Comparison of ENCODE assay signal across 21 mouse cellular contexts in genomic region chr8:113957821-113958220, GRCm38 (mm10).
"Had no signal": no experiment of that assay in that cellular context is flagged by ENCODE, and none has a peak within 500 bp of the region (broad histone marks: within the 10 kb centered on the region; RNA-seq: fewer than 3 reads in every experiment).

No protein-coding gene starts in this region.

- H3K4me3 ChIP-seq: layer of hippocampus, adult 2 months; limb, embryonic 10.5 days; limb, embryonic 13.5 days; liver, embryonic 12.5 days; liver, embryonic 15.5 days; midbrain, embryonic 13.5 days; myocyte; neural tube, embryonic 13.5 days; stomach, embryonic 15.5 days had no signal

- H3K27ac ChIP-seq: layer of hippocampus, adult 2 months; limb, embryonic 10.5 days; limb, embryonic 13.5 days; liver, embryonic 12.5 days; liver, embryonic 15.5 days; midbrain, embryonic 13.5 days; neural tube, embryonic 13.5 days; stomach, embryonic 15.5 days had no signal

- DNase-seq: layer of hippocampus, adult 9-11 months; liver; lung, adult 2 months; lung, postnatal 14 days; lung, postnatal 4 days; retina, postnatal 1 day; right cerebral cortex, postnatal 25 days; spleen, adult 18-20 months; thymus, postnatal 25 days had no signal

- H3K4me2 ChIP-seq: limb, embryonic 13.5 days; liver, embryonic 12.5 days; liver, embryonic 15.5 days; midbrain, embryonic 13.5 days; neural tube, embryonic 13.5 days; stomach, embryonic 15.5 days had no signal

- H3K9me3 ChIP-seq: limb, embryonic 10.5 days; limb, embryonic 13.5 days; liver, embryonic 12.5 days; liver, embryonic 15.5 days; midbrain, embryonic 13.5 days; neural tube, embryonic 13.5 days; stomach, embryonic 15.5 days had no signal

- H3K27me3 ChIP-seq: limb, embryonic 13.5 days; liver, embryonic 12.5 days; liver, embryonic 15.5 days; midbrain, embryonic 13.5 days; neural tube, embryonic 13.5 days; stomach, embryonic 15.5 days had no signal

- H3K4me1 ChIP-seq: liver, embryonic 12.5 days; liver, embryonic 15.5 days; midbrain, embryonic 13.5 days; neural tube, embryonic 13.5 days; stomach, embryonic 15.5 days had no signal

- ATAC-seq: inflammation-experienced regulatory T-cells, adult 6 months; intestine, embryonic 16.5 days; liver, embryonic 12.5 days; midbrain, embryonic 13.5 days; midbrain, embryonic 16.5 days had no signal

- H3K9ac ChIP-seq: limb, embryonic 13.5 days; liver, embryonic 12.5 days; liver, embryonic 15.5 days; midbrain, embryonic 13.5 days; neural tube, embryonic 13.5 days; stomach, embryonic 15.5 days had no signal

- H3K36me3 ChIP-seq: limb, embryonic 10.5 days; limb, embryonic 13.5 days; liver, embryonic 12.5 days; liver, embryonic 15.5 days; midbrain, embryonic 13.5 days; neural tube, embryonic 13.5 days; stomach, embryonic 15.5 days had no signal
